ENCODE assay signal across 25 mouse cellular contexts in the genomic region with DNA sequence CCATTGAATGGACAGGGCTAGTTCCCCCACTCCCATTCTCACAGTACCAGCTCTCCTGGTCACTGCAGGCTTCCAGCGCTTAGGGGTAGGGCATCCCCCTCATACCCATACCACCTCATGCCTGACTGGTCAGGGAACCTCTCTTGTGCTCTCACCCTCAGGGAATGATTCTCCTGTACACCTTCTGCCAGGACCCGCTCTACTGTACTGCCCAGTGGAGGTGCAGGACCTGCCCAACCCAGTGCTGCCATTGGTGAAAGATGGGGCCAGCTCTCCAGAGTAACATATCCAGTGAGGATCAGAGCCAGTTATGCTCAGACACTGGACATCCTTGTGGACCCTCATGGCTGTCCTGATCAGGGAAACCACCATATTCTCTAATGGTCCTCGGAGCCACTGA.
A peak's percentile ranks its signal among the peaks of the same experiment; 100 is the strongest.
DNase-seq lines count a peak whose midpoint lies in the region; ATAC-seq lines count a peak whose summit lies in the region.
"Had no signal": no experiment of that assay in that cellular context is flagged by ENCODE, and none has a peak within 500 bp of the region (broad histone marks: within the 10 kb centered on the region; RNA-seq: fewer than 3 reads in every experiment).

No protein-coding gene starts in this region.

- H3K27ac ChIP-seq in heart, embryonic 15.5 days = no peak overlapping the region
- no peak overlapping the region for H3K27ac ChIP-seq in limb, embryonic 11.5 days (replicated peaks; ENCODE audit: low read depth, low read length)
- H3K27ac ChIP-seq in limb, embryonic 10.5 days = no peak overlapping the region
- no peak overlapping the region for H3K27ac ChIP-seq in neural tube, embryonic 12.5 days
- H3K27ac ChIP-seq: embryonic facial prominence, embryonic 15.5 days; forebrain, embryonic 10.5 days; gastrocnemius, adult 2 months; heart, embryonic 10.5 days; hindbrain, postnatal 0 days had no signal

- no peak overlapping the region for H3K4me3 ChIP-seq in heart, embryonic 15.5 days
- no peak overlapping the region for H3K4me3 ChIP-seq in limb, embryonic 11.5 days (ENCODE audit: low read depth, low read length)
- H3K4me3 ChIP-seq in limb, embryonic 10.5 days = no peak overlapping the region
- H3K4me3 ChIP-seq in neural tube, embryonic 12.5 days = no peak overlapping the region
- H3K4me3 ChIP-seq: embryonic facial prominence, embryonic 15.5 days; erythroblast, embryonic 14.5 days; forebrain, embryonic 10.5 days; gastrocnemius, adult 2 months; heart, embryonic 10.5 days had no signal

- no peaks in the 10 kb centered on the region for H3K9me3 ChIP-seq in heart, embryonic 15.5 days (replicated peaks)
- no peaks in the 10 kb centered on the region for H3K9me3 ChIP-seq in limb, embryonic 11.5 days (ENCODE audit: control insufficient read depth, low read length)
- no peaks in the 10 kb centered on the region for H3K9me3 ChIP-seq in limb, embryonic 10.5 days (replicated peaks)
- H3K9me3 ChIP-seq in neural tube, embryonic 12.5 days = no peaks in the 10 kb centered on the region
- H3K9me3 ChIP-seq: embryonic facial prominence, embryonic 15.5 days; forebrain, embryonic 10.5 days; heart, embryonic 10.5 days had no signal

- intact Hi-C loops in heart, postnatal 10 days (cut with DNase I) = no loop called here

- H3K9ac ChIP-seq in heart, embryonic 15.5 days = no peak overlapping the region
- no peak overlapping the region for H3K9ac ChIP-seq in limb, embryonic 11.5 days (ENCODE audit: low read length)
- H3K9ac ChIP-seq in neural tube, embryonic 12.5 days = no peak overlapping the region
- H3K9ac ChIP-seq: embryonic facial prominence, embryonic 15.5 days had no signal

- WGBS in heart, embryonic 15.5 days = 76% methylated on average over 3 of the region's 3 CpGs
- 89% methylated on average over 3 of the region's 3 CpGs for WGBS in limb, embryonic 11.5 days
- 92% methylated on average over 3 of the region's 3 CpGs for WGBS in limb, embryonic 10.5 days
- 94% methylated on average over 3 of the region's 3 CpGs for WGBS in neural tube, embryonic 12.5 days

- H3K4me2 ChIP-seq in heart, embryonic 15.5 days = no peak overlapping the region
- no peak overlapping the region for H3K4me2 ChIP-seq in limb, embryonic 11.5 days (ENCODE audit: low read depth, severe bottlenecking)
- H3K4me2 ChIP-seq in neural tube, embryonic 12.5 days (replicated peaks) = no peak overlapping the region
- H3K4me2 ChIP-seq: embryonic facial prominence, embryonic 15.5 days had no signal

- H3K27me3 ChIP-seq in heart, embryonic 15.5 days = no peaks in the 10 kb centered on the region
- no peaks in the 10 kb centered on the region for H3K27me3 ChIP-seq in limb, embryonic 11.5 days (ENCODE audit: control insufficient read depth, insufficient read depth, low read length)
- no peaks in the 10 kb centered on the region for H3K27me3 ChIP-seq in limb, embryonic 10.5 days (ENCODE audit: low read depth, poor library complexity, severe bottlenecking)
- no peaks in the 10 kb centered on the region for H3K27me3 ChIP-seq in neural tube, embryonic 12.5 days (replicated peaks)
- H3K27me3 ChIP-seq: CH12.LX; embryonic facial prominence, embryonic 15.5 days; Patski had no signal

- H3K4me1 ChIP-seq in heart, embryonic 15.5 days (replicated peaks) = no peaks in the 10 kb centered on the region
- no peaks in the 10 kb centered on the region for H3K4me1 ChIP-seq in limb, embryonic 11.5 days (ENCODE audit: control insufficient read depth, insufficient read depth, low read length)
- no peaks in the 10 kb centered on the region for H3K4me1 ChIP-seq in limb, embryonic 10.5 days
- no peaks in the 10 kb centered on the region for H3K4me1 ChIP-seq in neural tube, embryonic 12.5 days
- H3K4me1 ChIP-seq: embryonic facial prominence, embryonic 15.5 days; forebrain, embryonic 10.5 days; heart, embryonic 10.5 days had no signal

- 0 out of 2 replicates have a peak, but pooled peaks have one; percentile 18 for ATAC-seq in heart, embryonic 15.5 days (replicated peaks; ENCODE audit: insufficient number of reproducible peaks, insufficient read depth, low FRiP score, low read depth)
- ATAC-seq in limb, embryonic 11.5 days (ENCODE audit: insufficient number of reproducible peaks, low FRiP score, low TSS enrichment, low read depth) = peak; percentile 60; the same call in 1 of the 2 replicates
- ATAC-seq in neural tube, embryonic 12.5 days (ENCODE audit: low FRiP score, low read depth) = peak; percentile 21; the same call in 1 of the 2 replicates
- 0 out of 2 replicates have a peak, but pooled peaks have one; percentile 35 for ATAC-seq in monocyte, adult 5-6 weeks (replicated peaks; ENCODE audit: insufficient number of reproducible peaks, low FRiP score, low TSS enrichment, poor library complexity, severe bottlenecking)
- ATAC-seq: forebrain, embryonic 14.5 days; hindbrain, postnatal 0 days; Patski had no signal

- no peaks in the 10 kb centered on the region for H3K36me3 ChIP-seq in heart, embryonic 15.5 days
- no peaks in the 10 kb centered on the region for H3K36me3 ChIP-seq in limb, embryonic 11.5 days (ENCODE audit: control insufficient read depth, insufficient read depth, low read length)
- no peaks in the 10 kb centered on the region for H3K36me3 ChIP-seq in limb, embryonic 10.5 days
- H3K36me3 ChIP-seq in neural tube, embryonic 12.5 days = no peaks in the 10 kb centered on the region
- H3K36me3 ChIP-seq: embryonic facial prominence, embryonic 15.5 days; forebrain, embryonic 10.5 days; heart, embryonic 10.5 days had no signal

- no peak for DNase-seq in heart, postnatal 10 days
- DNase-seq in limb, embryonic 11.5 days (ENCODE audit: low spot score) = no peak
- DNase-seq in limb, embryonic 10.5 days (ENCODE audit: low spot score) = no peak
- DNase-seq in neural tube, embryonic 10.5 days (ENCODE audit: extremely low spot score, low spot score) = no peak
- DNase-seq in T-cell, adult 2 months (ENCODE audit: low spot score) = no peak
- DNase-seq: adrenal gland, adult 2 months; adrenal gland, postnatal 25 days; cerebellum, adult 2 months; cerebellum, postnatal 10 days; embryo, embryonic 11 days; gastrocnemius, adult 2 months; gastrocnemius, postnatal 25 days; heart, adult 18-20 months; heart, postnatal 36 days had no signal
